Mouse (Mus musculus): ENCODE measurements around the gene Cfap73. TPM values are rescaled to one million over a fixed set of nuclear protein-coding genes. Genes with fewer than 3 reads are reported as not detected.

Gene Cfap73
- total and polyA plus RNA-seq, 3 experiments: 0.25 TPM; not detected in 2

- H3K27ac ChIP-seq (ENCODE audit: control insufficient read depth, low read depth, low read length): peak overlapping the region; percentile 61
- TF ChIP-seq ZMIZ1 (IDR thresholded peaks at IDR 0.05; ENCODE audit: low read depth, low read length) (no peak), NELFE (IDR thresholded peaks at IDR 0.05; ENCODE audit: low read depth, low read length) (no peak), POLR2AphosphoS5 (IDR thresholded peaks at IDR 0.05; ENCODE audit: borderline replicate concordance, low read depth, low read length) (no peak), ZKSCAN1 (IDR thresholded peaks at IDR 0.05; ENCODE audit: low read depth, low read length) (no peak), NRF1 (IDR thresholded peaks at IDR 0.05; ENCODE audit: insufficient read depth, low read depth, low read length, poor library complexity, severe bottlenecking) (no peak), HCFC1 (IDR thresholded peaks at IDR 0.05; ENCODE audit: low read depth, low read length) (no peak), MYC (IDR thresholded peaks at IDR 0.05; ENCODE audit: low read depth, low read length) (peak; percentile 62; the same call in 1 of the 2 replicates), POLR2AphosphoS2 (IDR thresholded peaks at IDR 0.05; ENCODE audit: low read length) (no peak), MAX (IDR thresholded peaks at IDR 0.05; ENCODE audit: low read length) (0 out of 2 replicates have a peak, but pooled peaks have one; percentile 29), TCF12 (IDR thresholded peaks at IDR 0.05; ENCODE audit: low read depth, low read length) (no peak), GABPA (IDR thresholded peaks at IDR 0.05; ENCODE audit: low read depth, low read length) (no peak), TAL1 (IDR thresholded peaks at IDR 0.05; ENCODE audit: low read length) (no peak), CTCF (IDR thresholded peaks at IDR 0.05 in 2 of 3, conservative IDR thresholded peaks at IDR 0.05 in 1 of 3; ENCODE audit: control insufficient read depth in 1 of 3, insufficient read depth in 1 of 3, low read depth in 2 of 3, low read length in 3 of 3, poor library complexity in 1 of 3, severe bottlenecking in 1 of 3) (peak in 2 of 3 experiments; percentile 4 to 34; a peak in 2 of 6 replicates), E2F4 (IDR thresholded peaks at IDR 0.05; ENCODE audit: borderline replicate concordance, low read depth, low read length) (no peak), JUND (IDR thresholded peaks at IDR 0.05; ENCODE audit: low read depth, low read length) (no peak), UBTF (IDR thresholded peaks at IDR 0.05; ENCODE audit: borderline replicate concordance, insufficient read depth, low read depth, low read length) (no peak), MAFK (IDR thresholded peaks at IDR 0.05; ENCODE audit: borderline replicate concordance, low read depth, low read length) (no peak), SIN3A (IDR thresholded peaks at IDR 0.05; ENCODE audit: low read length) (no peak), USF1 (IDR thresholded peaks at IDR 0.05; ENCODE audit: low read depth, low read length) (0 out of 2 replicates have a peak, but pooled peaks have one; percentile 15)
- H3K36me3 ChIP-seq (ENCODE audit: control insufficient read depth in 1 of 2, insufficient read depth in 2 of 2, low read length in 2 of 2): peaks cover 0 to 13% of the 10 kb centered on the region in 2 experiments; a peak in 2 of 4 replicates
- peaks cover 0 to 26% of the 10 kb centered on the region in 2 experiments; a peak in 3 of 4 replicates for H3K4me1 ChIP-seq (ENCODE audit: control insufficient read depth in 1 of 2, insufficient read depth in 2 of 2, low read length in 2 of 2)
- no peaks in the 10 kb centered on the region for H3K79me2 ChIP-seq (ENCODE audit: control insufficient read depth, insufficient read depth, low read length, poor library complexity)
- peak overlapping the region; percentile 1 to 5; a peak in 1 of 4 replicates for H3K4me3 ChIP-seq (ENCODE audit: control insufficient read depth in 1 of 2, insufficient read depth in 1 of 2, low read depth in 2 of 2, low read length in 2 of 2)
- no peaks in the 10 kb centered on the region; a peak in 1 of 4 replicates for H3K27me3 ChIP-seq (ENCODE audit: control insufficient read depth in 1 of 2, insufficient read depth in 2 of 2, low read length in 2 of 2)
- peak overlapping the region; percentile 18; the same call in 1 of the 2 replicates for H3K9ac ChIP-seq (ENCODE audit: control insufficient read depth, low read depth, low read length, poor library complexity, severe bottlenecking)
- DNase-seq (ENCODE audit: low read depth, low spot score): peak; percentile 71
- no peaks in the 10 kb centered on the region for H3K9me3 ChIP-seq (replicated peaks; ENCODE audit: insufficient read depth, low read length)
These were observed 13.9 kb upstream of the Cfap73 start for GRCm38 (mm10) chr5:120647814-120648491.

Data from MEL (cell line).